Mouse (Mus musculus): Measurements from ENCODE around the gene Rnf182.

Rnf182 gene

GRCm38 (mm10) chr13:43703471-43703870, 88.0 kb downstream of the Rnf182 start:
- no peak for DNase-seq (ENCODE audit: low spot score)

- DNase-seq (ENCODE audit: low spot score): no peak
Measured at GRCm38 (mm10) chr13:43704533-43705116, 89.1 kb downstream of the Rnf182 start.

GRCm38 (mm10) chr13:43706387-43706786, 90.9 kb downstream of the Rnf182 start:
- DNase-seq (ENCODE audit: low spot score): no peak

- no peak for DNase-seq (ENCODE audit: low spot score)
Measured at GRCm38 (mm10) chr13:43709529-43709928, 94.0 kb downstream of the Rnf182 start.

- no peak for DNase-seq (ENCODE audit: low spot score)
Measured at GRCm38 (mm10) chr13:43711708-43712314, 96.3 kb downstream of the Rnf182 start.

DNA sequence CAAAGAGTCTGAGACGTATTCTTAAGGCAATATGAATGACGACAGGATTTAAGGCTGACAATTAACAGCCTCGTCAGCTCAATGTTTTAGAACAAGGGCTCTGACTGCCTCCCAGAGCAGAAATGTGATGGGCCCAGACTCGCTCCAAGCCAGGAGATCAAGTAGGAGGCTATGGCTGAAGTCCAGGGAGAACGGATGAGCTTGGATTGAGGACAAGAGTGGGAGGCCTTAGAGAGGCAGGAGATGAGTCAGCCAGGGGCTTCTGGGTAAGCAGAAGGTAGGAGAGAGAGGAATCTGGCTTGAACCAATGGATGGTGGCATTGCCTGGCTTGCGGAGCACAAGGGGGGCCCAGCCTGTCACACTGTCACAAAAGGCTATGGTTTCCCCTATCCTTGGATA, 99.2 kb downstream of the Rnf182 start:
- DNase-seq (ENCODE audit: low spot score): no peak

GRCm38 (mm10) chr13:43715466-43715865, 100.0 kb downstream of the Rnf182 start:
- no peak for DNase-seq (ENCODE audit: low spot score)

DNA sequence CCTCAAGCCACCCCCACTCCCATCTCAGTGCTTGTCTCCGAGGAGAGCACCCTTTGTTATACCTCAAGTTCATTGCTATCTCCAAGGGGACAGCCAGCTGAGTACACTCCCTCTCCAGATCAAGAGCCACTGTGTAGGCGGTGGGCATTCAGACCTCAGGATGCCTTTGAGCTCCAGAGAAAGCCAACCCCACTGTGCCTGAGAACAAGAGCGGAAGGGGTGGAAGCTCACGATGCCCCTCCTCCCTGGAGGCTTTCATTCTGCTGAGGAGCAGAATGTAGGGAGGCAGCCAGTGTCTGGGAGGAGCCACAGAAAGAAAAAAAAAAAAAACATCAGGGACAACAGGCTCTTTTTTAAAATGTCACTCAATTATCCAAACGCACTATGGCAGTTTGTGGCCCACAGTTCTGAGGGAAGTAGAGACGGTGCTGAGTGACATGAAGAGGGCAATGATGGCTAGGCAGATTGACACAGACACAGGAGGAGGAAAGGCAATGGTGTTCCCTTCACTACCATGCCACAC, 101.1 kb downstream of the Rnf182 start:
- no peak for DNase-seq (ENCODE audit: low spot score)

DNA sequence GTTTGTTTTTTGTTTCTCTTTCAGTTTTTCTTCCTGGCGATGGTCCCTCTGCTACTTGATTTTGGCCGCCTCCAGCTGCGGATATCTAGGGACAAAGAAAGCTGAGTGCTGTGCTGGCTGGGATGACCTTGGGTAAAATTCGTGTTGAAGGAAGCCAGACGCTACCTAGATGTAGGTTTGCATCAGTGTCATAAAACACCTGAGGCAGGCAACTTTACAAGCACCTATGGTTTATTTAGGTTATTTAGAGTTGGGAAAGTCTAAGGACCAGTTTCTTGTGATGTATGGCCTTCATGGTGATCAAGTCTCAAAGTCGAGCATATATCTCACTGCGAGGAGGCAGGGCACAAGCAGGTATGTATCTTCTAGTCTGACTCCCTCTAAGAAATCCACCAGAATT, 102.7 kb downstream of the Rnf182 start:
- no peak for DNase-seq (ENCODE audit: low spot score)

- no peak for DNase-seq (ENCODE audit: low spot score)
Measured at GRCm38 (mm10) chr13:43720496-43720895, 105.0 kb downstream of the Rnf182 start.
